Mouse (Mus musculus): ENCODE data around the gene Arhgef3. TPM values are rescaled to one million over a fixed set of nuclear protein-coding genes. Genes with fewer than 3 reads are reported as not detected.
"Not testable (repeated sequence)": the region's sequence is repeated elsewhere in the genome, so short reads cannot be mapped to it uniquely, and the experiment has no call there.

Arhgef3 gene
- polyA plus RNA-seq, 1 experiment from 2014 or later = 16.2 TPM

DNA sequence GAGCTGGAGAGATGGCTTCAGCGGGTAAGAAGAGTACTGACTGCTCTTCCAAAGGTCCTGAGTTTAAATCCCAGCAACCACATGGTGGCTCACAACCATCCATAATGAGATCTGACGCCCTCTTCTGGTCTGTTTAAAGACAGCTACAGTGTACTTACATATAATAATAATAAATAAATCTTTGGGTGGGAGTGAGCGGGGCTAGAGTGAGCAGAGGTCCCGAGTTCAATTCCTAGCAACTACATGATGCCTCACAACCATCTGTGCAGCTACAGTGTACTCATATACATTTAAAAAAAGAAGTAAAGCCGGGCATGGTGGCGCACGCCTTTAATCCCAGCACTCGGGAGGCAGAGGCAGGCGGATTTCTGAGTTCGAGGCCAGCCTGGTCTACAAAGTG, 132.2 kb downstream of the Arhgef3 start:
- H3K4me1 ChIP-seq; H3K36me3 ChIP-seq; H3K27me3 ChIP-seq; H3K9ac ChIP-seq; H3K27ac ChIP-seq (replicated peaks); H3K4me2 ChIP-seq (replicated peaks); H3K4me3 ChIP-seq (replicated peaks); H3K9me3 ChIP-seq (replicated peaks); ATAC-seq (ENCODE audit: insufficient number of reproducible peaks, low FRiP score, low TSS enrichment, low read depth): not testable (repeated sequence)
- WGBS = 91% methylated on average over 10 of the region's 10 CpGs

DNA sequence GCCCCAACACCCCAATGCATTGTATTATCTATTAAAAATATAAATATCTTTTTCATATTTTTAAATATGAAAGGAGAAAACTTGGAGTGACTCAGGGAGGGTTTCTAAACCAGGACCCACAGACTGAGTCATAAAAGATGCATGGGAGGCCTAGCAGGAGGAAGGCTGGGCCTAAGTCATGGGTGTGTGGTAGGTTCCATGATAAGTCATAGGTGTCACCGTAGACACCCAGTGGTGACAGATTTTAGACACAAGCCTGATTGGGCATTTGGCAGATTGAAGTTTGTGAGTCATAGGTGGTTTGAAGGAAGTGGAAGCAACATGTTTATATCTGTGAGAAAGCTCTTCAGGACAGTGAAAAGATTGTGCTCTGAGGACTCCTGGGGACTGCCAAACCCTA, 134.4 kb downstream of the Arhgef3 start:
- Histone ChIP-seq H3K4me2 (replicated peaks) (no peak overlapping the region), H3K27ac (replicated peaks) (no peak overlapping the region), H3K27me3 (no peaks in the 10 kb centered on the region), H3K9me3 (replicated peaks) (no peaks in the 10 kb centered on the region), H3K9ac (no peak overlapping the region), H3K4me1 (no peaks in the 10 kb centered on the region), H3K4me3 (replicated peaks) (no peak overlapping the region), H3K36me3 (no peaks in the 10 kb centered on the region)
- no peak for ATAC-seq (ENCODE audit: insufficient number of reproducible peaks, low FRiP score, low TSS enrichment, low read depth)
- 86% methylated on average over 1 of the region's 1 CpGs for WGBS

- H3K4me2 ChIP-seq (replicated peaks) = no peak overlapping the region
- H3K27me3 ChIP-seq = no peaks in the 10 kb centered on the region
- no peaks in the 10 kb centered on the region for H3K9me3 ChIP-seq (replicated peaks)
- no peaks in the 10 kb centered on the region for H3K4me1 ChIP-seq
- no peak for ATAC-seq (ENCODE audit: insufficient number of reproducible peaks, low FRiP score, low TSS enrichment, low read depth)
- 69% methylated on average over 7 of the region's 7 CpGs for WGBS
- no peak overlapping the region for H3K4me3 ChIP-seq (replicated peaks)
- no peaks in the 10 kb centered on the region for H3K36me3 ChIP-seq
- H3K27ac ChIP-seq (replicated peaks) = no peak overlapping the region
- H3K9ac ChIP-seq = no peak overlapping the region
Observed at GRCm38 (mm10) chr14:27250281-27250789, 135.6 kb downstream of the Arhgef3 start.

DNA sequence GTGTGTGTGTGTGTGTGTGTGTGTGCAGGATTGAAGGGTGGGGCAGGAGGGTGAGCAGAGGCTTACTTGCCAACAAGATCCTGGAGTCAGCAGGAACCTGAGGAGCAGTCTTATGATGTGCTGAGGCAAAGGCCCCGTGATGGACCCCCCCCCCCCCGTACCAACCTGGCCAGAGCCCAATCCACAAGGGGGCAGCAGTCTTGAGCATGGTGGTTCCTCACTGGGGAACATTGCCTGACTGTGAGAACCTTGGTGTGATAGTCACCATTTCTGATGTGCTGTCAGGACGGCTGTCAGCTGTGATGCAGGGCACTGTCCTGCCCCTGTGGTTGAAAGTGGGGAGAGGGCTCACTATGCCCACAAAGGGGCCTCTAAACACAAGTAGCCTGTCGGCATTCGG, 138.7 kb downstream of the Arhgef3 start:
- H3K4me3 ChIP-seq (replicated peaks) = no peak overlapping the region
- 79% methylated on average over 5 of the region's 5 CpGs for WGBS
- no peaks in the 10 kb centered on the region for H3K9me3 ChIP-seq (replicated peaks)
- H3K9ac ChIP-seq = no peak overlapping the region
- no peak for ATAC-seq (ENCODE audit: insufficient number of reproducible peaks, low FRiP score, low TSS enrichment, low read depth)
- no peaks in the 10 kb centered on the region for H3K36me3 ChIP-seq
- H3K27me3 ChIP-seq = no peaks in the 10 kb centered on the region
- H3K4me2 ChIP-seq (replicated peaks) = no peak overlapping the region
- H3K4me1 ChIP-seq = no peaks in the 10 kb centered on the region
- H3K27ac ChIP-seq (replicated peaks) = no peak overlapping the region

DNA sequence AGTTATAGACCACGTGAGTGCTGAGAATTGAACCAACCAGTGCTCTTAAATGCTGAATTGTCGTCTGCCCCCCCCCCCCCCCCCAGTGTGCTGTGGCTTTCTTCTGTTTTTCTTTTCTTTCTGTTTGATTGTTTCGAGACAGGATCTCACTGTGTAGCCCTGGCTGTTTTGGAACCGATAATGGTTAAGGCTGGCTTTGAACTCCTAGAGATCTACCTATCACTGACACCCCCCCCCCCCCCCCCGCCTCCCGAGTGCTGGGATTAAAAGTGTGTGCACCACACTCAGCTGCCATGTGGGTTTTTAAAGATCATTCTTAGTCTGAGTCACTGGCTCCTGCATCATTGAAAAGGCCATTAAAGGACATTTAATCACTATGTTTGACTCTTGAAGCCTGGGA, 147.7 kb downstream of the Arhgef3 start:
- H3K27ac ChIP-seq (replicated peaks) = no peak overlapping the region
- no peaks in the 10 kb centered on the region for H3K9me3 ChIP-seq (replicated peaks)
- no peak for ATAC-seq (ENCODE audit: insufficient number of reproducible peaks, low FRiP score, low TSS enrichment, low read depth)
- 71% methylated on average over 5 of the region's 6 CpGs for WGBS
- H3K4me2 ChIP-seq (replicated peaks) = no peak overlapping the region
- H3K36me3 ChIP-seq = no peaks in the 10 kb centered on the region
- H3K4me1 ChIP-seq = no peaks in the 10 kb centered on the region
- H3K4me3 ChIP-seq (replicated peaks) = no peak overlapping the region
- no peaks in the 10 kb centered on the region for H3K27me3 ChIP-seq
- H3K9ac ChIP-seq = no peak overlapping the region

DNA sequence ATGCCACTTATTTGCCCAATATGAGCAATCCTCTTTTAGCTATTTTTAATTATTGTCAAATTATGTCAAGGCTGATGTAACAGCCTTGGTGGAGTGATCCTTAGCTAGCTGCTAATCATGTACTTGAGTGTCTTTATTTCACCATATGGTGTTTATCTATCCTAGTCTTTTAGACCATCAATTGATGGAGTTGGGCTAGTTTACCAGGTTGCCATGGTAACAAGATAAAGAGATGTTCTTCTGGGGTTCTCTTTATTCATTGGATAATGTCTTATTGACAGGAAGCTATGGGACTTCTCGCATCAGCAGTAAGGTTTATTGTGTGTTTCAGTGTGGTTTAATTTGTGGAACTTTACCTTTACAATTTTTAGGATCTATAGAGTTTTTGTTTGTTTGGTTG, 151.9 kb downstream of the Arhgef3 start:
- 87% methylated on average over 1 of the region's 1 CpGs for WGBS
- Histone ChIP-seq H3K4me3 (replicated peaks) (no peak overlapping the region), H3K4me1 (0 out of 2 replicates have a peak, but pooled peaks cover 4% of the 10 kb centered on the region), H3K9ac (no peak overlapping the region), H3K36me3 (no peaks in the 10 kb centered on the region), H3K27ac (replicated peaks) (no peak overlapping the region), H3K9me3 (replicated peaks) (no peaks in the 10 kb centered on the region), H3K4me2 (replicated peaks) (no peak overlapping the region), H3K27me3 (no peaks in the 10 kb centered on the region)
- no peak for ATAC-seq (ENCODE audit: insufficient number of reproducible peaks, low FRiP score, low TSS enrichment, low read depth)

- Histone ChIP-seq H3K36me3 (no peaks in the 10 kb centered on the region), H3K4me1 (0 out of 2 replicates have a peak, but pooled peaks cover 10% of the 10 kb centered on the region), H3K4me3 (replicated peaks) (no peak overlapping the region), H3K4me2 (replicated peaks) (no peak overlapping the region), H3K9ac (no peak overlapping the region), H3K27me3 (no peaks in the 10 kb centered on the region), H3K27ac (replicated peaks) (no peak overlapping the region), H3K9me3 (replicated peaks) (no peaks in the 10 kb centered on the region)
- WGBS = 83% methylated on average over 5 of the region's 5 CpGs
- ATAC-seq (ENCODE audit: insufficient number of reproducible peaks, low FRiP score, low TSS enrichment, low read depth) = no peak
Observed at GRCm38 (mm10) chr14:27268137-27268536, 153.4 kb downstream of the Arhgef3 start.

- Histone ChIP-seq H3K4me1 (0 out of 2 replicates have a peak, but pooled peaks cover 10% of the 10 kb centered on the region), H3K36me3 (no peaks in the 10 kb centered on the region), H3K4me3 (replicated peaks) (no peak overlapping the region), H3K27me3 (no peaks in the 10 kb centered on the region), H3K9me3 (replicated peaks) (no peaks in the 10 kb centered on the region), H3K4me2 (replicated peaks) (no peak overlapping the region), H3K27ac (replicated peaks) (no peak overlapping the region), H3K9ac (no peak overlapping the region)
- WGBS = 87% methylated on average over 16 of the region's 16 CpGs
- no peak for ATAC-seq (ENCODE audit: insufficient number of reproducible peaks, low FRiP score, low TSS enrichment, low read depth)
Observed at GRCm38 (mm10) chr14:27268986-27269700, 154.4 kb downstream of the Arhgef3 start.

- Histone ChIP-seq H3K4me1 (0 out of 2 replicates have a peak, but pooled peaks cover 10% of the 10 kb centered on the region), H3K27me3 (no peaks in the 10 kb centered on the region), H3K4me3 (replicated peaks) (no peak overlapping the region), H3K9me3 (replicated peaks) (no peaks in the 10 kb centered on the region), H3K9ac (no peak overlapping the region), H3K4me2 (replicated peaks) (no peak overlapping the region), H3K27ac (replicated peaks) (no peak overlapping the region), H3K36me3 (no peaks in the 10 kb centered on the region)
- WGBS = 69% methylated on average over 4 of the region's 4 CpGs
- ATAC-seq (ENCODE audit: insufficient number of reproducible peaks, low FRiP score, low TSS enrichment, low read depth) = no peak
Observed at GRCm38 (mm10) chr14:27269836-27270235, 155.1 kb downstream of the Arhgef3 start.

GRCm38 (mm10) chr14:27270466-27270865, 155.8 kb downstream of the Arhgef3 start:
- Histone ChIP-seq H3K4me2 (replicated peaks) (no peak overlapping the region), H3K9me3 (replicated peaks) (no peaks in the 10 kb centered on the region), H3K9ac (no peak overlapping the region), H3K27ac (replicated peaks) (no peak overlapping the region), H3K4me3 (replicated peaks) (no peak overlapping the region), H3K36me3 (no peaks in the 10 kb centered on the region), H3K4me1 (0 out of 2 replicates have a peak, but pooled peaks cover 10% of the 10 kb centered on the region), H3K27me3 (no peaks in the 10 kb centered on the region)
- 83% methylated on average over 4 of the region's 4 CpGs for WGBS
- ATAC-seq (ENCODE audit: insufficient number of reproducible peaks, low FRiP score, low TSS enrichment, low read depth) = no peak

DNA sequence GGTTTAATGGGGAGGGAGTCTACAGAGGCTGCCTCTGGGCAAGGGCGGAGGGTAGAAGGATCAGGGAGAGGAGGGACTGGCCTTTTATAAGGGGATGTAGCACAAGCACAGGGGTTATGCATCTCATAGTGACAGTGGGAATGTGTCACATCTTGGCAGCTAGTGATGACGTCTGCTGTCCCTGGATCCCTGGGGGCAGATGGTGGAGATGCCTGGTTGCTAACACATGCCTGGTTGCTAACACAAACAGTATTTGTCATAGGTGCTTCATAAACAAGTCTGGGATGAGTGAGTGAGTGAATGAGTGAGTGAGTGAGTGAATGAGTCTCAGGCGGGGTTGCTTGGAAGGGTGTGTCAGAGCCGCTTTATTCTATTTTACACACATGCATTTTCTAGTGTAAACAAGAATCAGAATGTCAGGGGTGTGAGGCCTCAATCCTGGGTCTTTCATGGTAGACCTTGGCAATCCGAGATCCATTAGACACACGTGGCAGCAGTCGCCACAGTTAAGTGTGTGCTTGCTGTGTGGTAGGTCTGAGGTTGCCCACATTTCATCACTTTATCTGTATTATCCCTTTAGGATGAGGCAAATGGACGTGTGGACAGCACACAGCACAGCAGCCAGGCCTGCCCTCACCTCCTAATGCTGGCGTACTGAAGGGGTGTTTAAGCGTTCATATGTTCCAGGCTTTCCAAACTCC, 156.8 kb downstream of the Arhgef3 start:
- 0 out of 2 replicates have a peak, but pooled peaks cover 10% of the 10 kb centered on the region for H3K4me1 ChIP-seq
- WGBS = 52% methylated on average over 10 of the region's 10 CpGs
- no peak overlapping the region for H3K4me2 ChIP-seq (replicated peaks)
- no peak overlapping the region for H3K9ac ChIP-seq
- H3K36me3 ChIP-seq = no peaks in the 10 kb centered on the region
- no peak overlapping the region for H3K27ac ChIP-seq (replicated peaks)
- no peaks in the 10 kb centered on the region for H3K27me3 ChIP-seq
- H3K9me3 ChIP-seq (replicated peaks) = no peaks in the 10 kb centered on the region
- no peak overlapping the region for H3K4me3 ChIP-seq (replicated peaks)
- ATAC-seq (ENCODE audit: insufficient number of reproducible peaks, low FRiP score, low TSS enrichment, low read depth) = no peak

All from embryonic facial prominence, embryonic 15.5 days (tissue).